Mouse (Mus musculus) liver, embryonic 14.5 days (tissue): ENCODE measurements around the gene Sspn.

Source experiments
- CTCF ChIP-seq: IDR thresholded peaks from 2 replicates; pipeline ENCODE4 v1.5.1; 2016; ENCODE audit warnings: antibody characterized with exemption, low read depth, control low read depth
- EP300 ChIP-seq: IDR thresholded peaks from 2 replicates; pipeline ENCODE4 v1.6.1; 2016; ENCODE audit warnings: antibody characterized with exemption, low read depth

GRCm38 (mm10) chr6:145909943-145910342 is 21.5 kb upstream of the Sspn start:
- TF ChIP-seq CTCF (no peak), EP300 (no peak)
